10 mouse cellular contexts compared by ENCODE assay signal in the genomic region with DNA sequence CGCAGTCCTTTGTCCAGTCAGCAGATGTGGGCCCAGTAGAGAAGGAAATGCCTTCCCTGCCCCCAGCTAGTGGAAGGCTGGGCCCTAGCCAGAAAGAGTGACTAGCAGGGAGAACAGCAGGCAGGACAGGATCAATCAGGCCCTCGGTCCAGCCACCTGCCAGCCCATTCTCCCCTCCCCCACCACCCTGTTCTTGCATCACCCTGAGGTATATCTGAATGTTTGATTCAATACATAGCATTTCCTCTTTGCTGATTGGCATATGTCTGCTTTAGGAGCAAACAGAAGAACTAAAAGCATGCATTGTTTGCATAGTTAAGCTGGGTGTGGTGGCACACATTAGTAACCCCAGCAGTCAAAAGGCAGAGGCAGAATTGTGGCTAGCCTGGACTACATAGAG. TPM values are rescaled to one million over a fixed set of nuclear protein-coding genes. Genes with fewer than 3 reads are reported as not detected.
DNase-seq lines count a peak whose midpoint lies in the region; ATAC-seq and TF ChIP-seq lines count a peak whose summit lies in the region.
"Had no signal": no experiment of that assay in that cellular context is flagged by ENCODE, and none has a peak within 500 bp of the region (broad histone marks: within the 10 kb centered on the region; RNA-seq: fewer than 3 reads in every experiment).

No protein-coding gene starts in this region.

- no peak for TF ChIP-seq POLR2A in lung, adult 2 months (IDR thresholded peaks at IDR 0.05; ENCODE audit: borderline replicate concordance, extremely low read depth, low read depth, low read length)
- no peak for TF ChIP-seq POLR2A in myocyte (IDR thresholded peaks at IDR 0.05; ENCODE audit: insufficient read length, low read depth)

- peaks cover 8% of the 10 kb centered on the region for H3K4me1 ChIP-seq in lung, adult 2 months (ENCODE audit: control insufficient read depth, insufficient read depth, low read length)
- peaks cover 12% of the 10 kb centered on the region for H3K4me1 ChIP-seq in liver, embryonic 11.5 days (replicated peaks; ENCODE audit: control insufficient read depth, insufficient read depth, low read length)

- H3K27me3 ChIP-seq in liver, embryonic 11.5 days (replicated peaks; ENCODE audit: control insufficient read depth, insufficient read depth, low read length): no peaks in the 10 kb centered on the region
- H3K27me3 ChIP-seq in myocyte (ENCODE audit: control insufficient read depth, insufficient read depth, insufficient read length): no peaks in the 10 kb centered on the region

- WGBS in lung, adult 2 months: 10% methylated on average over 2 of the region's 2 CpGs
- 28% methylated on average over 2 of the region's 2 CpGs for WGBS in liver, embryonic 11.5 days

- H3K9me3 ChIP-seq in liver, embryonic 11.5 days (ENCODE audit: control insufficient read depth, low read length): no peaks in the 10 kb centered on the region

- no peak for TF ChIP-seq CTCF in lung, adult 2 months (IDR thresholded peaks at IDR 0.05; ENCODE audit: insufficient read depth, low read length)

- H3K36me3 ChIP-seq in liver, embryonic 11.5 days (ENCODE audit: control insufficient read depth, insufficient read depth, low read length): no peaks in the 10 kb centered on the region
- H3K36me3 ChIP-seq in myocyte (ENCODE audit: control insufficient read depth, insufficient read depth): no peaks in the 10 kb centered on the region

- H3K4me2 ChIP-seq in liver, embryonic 11.5 days: no peak overlapping the region
- no peak overlapping the region for H3K4me2 ChIP-seq in myocyte (ENCODE audit: low read depth)

- peak; percentile 64 for ATAC-seq in granulocyte monocyte progenitor cell, adult 5-6 weeks (replicated peaks; ENCODE audit: poor library complexity, severe bottlenecking)
- ATAC-seq in liver, embryonic 11.5 days (replicated peaks; ENCODE audit: low FRiP score): peak; percentile 28; the same call in 1 of the 2 replicates
- ATAC-seq in monocyte, adult 5-6 weeks (replicated peaks; ENCODE audit: insufficient number of reproducible peaks, low FRiP score, low TSS enrichment, poor library complexity, severe bottlenecking): no peak
- ATAC-seq: forebrain, embryonic 16.5 days had no signal

- H3K4me3 ChIP-seq in lung, adult 2 months (replicated peaks; ENCODE audit: extremely low read depth, low read depth, low read length): no peak overlapping the region
- H3K4me3 ChIP-seq in liver, embryonic 11.5 days (ENCODE audit: low read depth, low read length): no peak overlapping the region
- H3K4me3 ChIP-seq in myocyte: no peak overlapping the region

- H3K79me2 ChIP-seq in myocyte (ENCODE audit: control insufficient read depth, insufficient read depth): no peaks in the 10 kb centered on the region

- H3K27ac ChIP-seq in liver, embryonic 11.5 days (ENCODE audit: low read depth, low read length): no peak overlapping the region

- DNase-seq in lung, adult 18-20 months: peak; percentile 50 to 73
- DNase-seq in lung, adult 2 months: no peak
- no peak for DNase-seq in liver, embryonic 11.5 days (ENCODE audit: low spot score)
- no peak for DNase-seq in frontal cortex, postnatal 10 days (ENCODE audit: low spot score in 2 of 2)
- DNase-seq in adrenal gland, postnatal 25 days: no peak
- DNase-seq: cerebellum, adult 18-20 months had no signal

- H3ac ChIP-seq in myocyte (ENCODE audit: control insufficient read depth, insufficient read length): no peak overlapping the region

- H3K9ac ChIP-seq in liver, embryonic 11.5 days (ENCODE audit: low read depth, low read length): peak overlapping the region; percentile 41; the same call in 1 of the 2 replicates

TF ChIP-seq in myocyte, 11 proteins besides CTCF, POLR2A, EP300 and RAD21:
- peak in 1 of 3 experiments; percentile 52 for TF ChIP-seq MYOD1 (IDR thresholded peaks at IDR 0.05; ENCODE audit: control insufficient read depth in 1 of 3, insufficient read length in 2 of 3, low read depth in 2 of 3)
- TF ChIP-seq SRF (IDR thresholded peaks at IDR 0.05; ENCODE audit: control insufficient read depth, insufficient read length, low read depth): no peak
- no peak for TF ChIP-seq USF1 (IDR thresholded peaks at IDR 0.05; ENCODE audit: low read depth)
- no peak for TF ChIP-seq TCF3 (IDR thresholded peaks at IDR 0.05; ENCODE audit: insufficient read length, low read depth)
- 0 out of 2 replicates have a peak, but pooled peaks have one; percentile 34 for TF ChIP-seq CEBPB (IDR thresholded peaks at IDR 0.05; ENCODE audit: insufficient read depth, poor library complexity, severe bottlenecking)
- no peak for TF ChIP-seq MAX (IDR thresholded peaks at IDR 0.05; ENCODE audit: low read depth)
- no peak for TF ChIP-seq TCF12 (IDR thresholded peaks at IDR 0.05; ENCODE audit: insufficient read depth, poor library complexity, severe bottlenecking)
- no peak for TF ChIP-seq REST (IDR thresholded peaks at IDR 0.05; ENCODE audit: insufficient read depth, insufficient read length)
- TF ChIP-seq POLR2AphosphoS2 (IDR thresholded peaks at IDR 0.05; ENCODE audit: insufficient read length, low read depth): no peak
- peak in 1 of 3 experiments; percentile 39 for TF ChIP-seq MYOG (IDR thresholded peaks at IDR 0.05; ENCODE audit: control insufficient read depth in 1 of 3, insufficient read depth in 1 of 3, insufficient read length in 2 of 3, low read depth in 2 of 3)

RNA-seq across cellular contexts. Expression of a gene that starts 32.9 kb away (rescaled TPM):
- polyA plus RNA-seq in lung, adult 2 months (2012; rRNA removed): 31.6 and 32.2 TPM in 2 replicates
- total RNA-seq in granulocyte monocyte progenitor cell, adult 5-6 weeks (2014; fragmentation: Nextera tagmentation): 5.1 and 5.7 TPM in 2 replicates
- 1.6 and 4.4 TPM in 2 replicates for total RNA-seq in granulocyte monocyte progenitor cell, adult 5-6 weeks (2017)
- 3.3 and 3.5 TPM in 2 replicates for polyA plus RNA-seq in liver, embryonic 11.5 days (2014; fragmentation: Nextera tagmentation; extraction: Ambion mirVana)
- 9.6 TPM for polyA plus RNA-seq in myocyte (2012; fragmentation: generic; extraction: Trizol)
- 20.9 and 25.4 TPM in 2 replicates for total RNA-seq in adrenal gland, postnatal 25 days (2021)
- 1.4 to 4.4 TPM (median 2.5 TPM) in 3 replicates for total RNA-seq in monocyte, adult 5-6 weeks (2017)

Comparison
In these comparisons a context has a peak if more than half of its experiments do, and no peak if none do; other contexts are left out.
1. DNase-seq: peak in lung, adult 18-20 months (2 of 2); none in lung, adult 2 months (single experiment), liver, embryonic 11.5 days (single experiment), frontal cortex, postnatal 10 days (0 of 2) and adrenal gland, postnatal 25 days (single experiment).